Mouse (Mus musculus) embryonic facial prominence, embryonic 14.5 days (tissue): ENCODE measurements at regions not wholly inside any gene's neighbourhood (a gene's known extent, or its start where the extent isn't known, plus 50 kb on each side); places are given as distances from the start of the nearest gene placed in this dataset.
"Not testable (repeated sequence)": the region's sequence is repeated elsewhere in the genome, so short reads cannot be mapped to it uniquely, and the experiment has no call there.

ENCODE experiments used
- ATAC-seq: fragments of 200-750 bp; cut with Nextera tagmentation; 2 replicates; pipeline ENCODE4 v1.8.0; 2017; ENCODE audit warnings: low read depth, moderate number of reproducible peaks, moderate TSS enrichment
- DNase-seq: peaks from one replicate; pipeline ENCODE4 v3.0.0-alpha.2; 2015; ENCODE audit warnings: low spot score
- H3K27ac ChIP-seq: fragments of 300-500 bp; sonication (generic); replicated peaks from 2 replicates; pipeline ENCODE4 v1.5.1; 2014; ENCODE audit warnings: low read depth, mild to moderate bottlenecking, low read length, moderate library complexity
- H3K27me3 ChIP-seq: fragments of 300-500 bp; sonication (generic); replicated peaks from 2 replicates; pipeline ENCODE4 v1.6.1; 2014; ENCODE audit warnings: low read length; ENCODE audit not compliant: control insufficient read depth, insufficient read depth
- H3K36me3 ChIP-seq: fragments of 300-500 bp; sonication (generic); 2 replicates; pipeline ENCODE4 v1.6.1; 2014; ENCODE audit warnings: low read length, mixed read lengths; ENCODE audit not compliant: control insufficient read depth, insufficient read depth
- H3K4me1 ChIP-seq: fragments of 300-500 bp; sonication (generic); 2 replicates; pipeline ENCODE4 v1.6.1; 2014; ENCODE audit warnings: antibody characterized with exemption, low read length; ENCODE audit not compliant: control insufficient read depth, insufficient read depth
- H3K4me2 ChIP-seq: fragments of 300-500 bp; sonication (generic); 2 replicates; pipeline ENCODE4 v1.6.1; 2014; ENCODE audit warnings: low read depth, mild to moderate bottlenecking, low read length, moderate library complexity, mixed read lengths
- H3K4me3 ChIP-seq: fragments of 300-500 bp; sonication (generic); 2 replicates; pipeline ENCODE4 v1.5.1; 2014; ENCODE audit warnings: low read depth, mild to moderate bottlenecking, low read length
- H3K9ac ChIP-seq: fragments of 300-500 bp; sonication (generic); 2 replicates; pipeline ENCODE4 v1.6.1; 2014; ENCODE audit warnings: low read depth, mild to moderate bottlenecking, low read length, moderate library complexity, mixed read lengths
- H3K9me3 ChIP-seq: fragments of 300-500 bp; sonication (generic); 2 replicates; pipeline ENCODE4 v1.6.1; 2016; ENCODE audit warnings: low read length; ENCODE audit not compliant: control insufficient read depth
- WGBS: fragments of 180-500 bp; shearing (Covaris S2); extraction: QIAGEN DNeasy Blood & Tissue Kit; methylation state at CpG from one replicate; pipeline ENCODE4 v1.1.7; 2014; 5-methylcytosine and 5-hydroxymethylcytosine counted together

DNA sequence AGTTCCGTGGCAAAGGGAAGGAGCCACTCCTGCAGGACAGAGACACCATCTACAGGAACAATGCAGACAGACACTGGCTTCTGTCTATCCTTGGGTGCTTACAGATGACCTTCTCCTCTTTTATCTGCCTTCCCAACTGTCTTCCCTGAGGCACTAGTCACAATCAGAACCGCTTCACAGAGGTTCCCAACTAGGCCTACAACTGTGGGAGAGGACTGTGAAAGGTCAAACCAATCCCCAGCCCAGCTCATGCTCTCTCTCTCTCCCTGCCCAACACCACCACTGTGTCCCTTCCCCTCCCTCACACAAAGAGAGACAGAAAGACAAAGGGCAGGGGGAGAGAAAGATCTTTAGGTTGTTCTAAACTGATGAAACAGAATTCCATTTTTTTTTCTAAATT lies 61.3 kb downstream of the Tmem17 start:
- ATAC-seq (no peak), DNase-seq (no peak)
- WGBS, result 41% methylated on average over 2 of the region's 2 CpGs
- Histone ChIP-seq H3K9ac (no peak overlapping the region), H3K4me3 (no peak overlapping the region), H3K9me3 (no peaks in the 10 kb centered on the region), H3K36me3 (no peaks in the 10 kb centered on the region), H3K4me1 (no peaks in the 10 kb centered on the region), H3K27ac (no peak overlapping the region), H3K27me3 (no peaks in the 10 kb centered on the region), H3K4me2 (no peak overlapping the region)

DNA sequence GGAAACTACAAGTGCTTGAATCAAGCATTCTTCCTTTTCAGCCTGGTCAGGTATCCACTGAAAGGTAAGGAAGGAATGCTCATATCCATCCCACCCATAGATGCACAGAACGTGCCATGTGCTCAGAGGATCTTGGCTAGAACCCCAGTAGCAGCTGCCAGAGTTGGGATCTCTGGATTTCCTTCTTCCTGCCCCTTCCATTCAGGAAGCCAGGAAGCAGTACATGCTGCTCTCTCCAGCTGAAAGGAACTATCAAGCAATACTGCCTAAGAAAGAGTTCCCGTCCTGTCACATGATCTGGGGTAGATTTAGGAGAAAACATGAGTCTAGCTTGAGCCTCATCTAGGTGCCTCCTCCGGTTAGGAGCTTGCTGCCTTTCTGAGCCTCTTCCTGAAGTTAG lies 61.9 kb downstream of the Tmem17 start:
- Histone ChIP-seq H3K4me3 (no peak overlapping the region), H3K9ac (no peak overlapping the region), H3K4me2 (no peak overlapping the region), H3K27ac (no peak overlapping the region), H3K36me3 (no peaks in the 10 kb centered on the region), H3K9me3 (no peaks in the 10 kb centered on the region), H3K4me1 (no peaks in the 10 kb centered on the region), H3K27me3 (no peaks in the 10 kb centered on the region)
- no peak for DNase-seq
- no peak for ATAC-seq
- 69% methylated on average over 3 of the region's 3 CpGs for WGBS

DNA sequence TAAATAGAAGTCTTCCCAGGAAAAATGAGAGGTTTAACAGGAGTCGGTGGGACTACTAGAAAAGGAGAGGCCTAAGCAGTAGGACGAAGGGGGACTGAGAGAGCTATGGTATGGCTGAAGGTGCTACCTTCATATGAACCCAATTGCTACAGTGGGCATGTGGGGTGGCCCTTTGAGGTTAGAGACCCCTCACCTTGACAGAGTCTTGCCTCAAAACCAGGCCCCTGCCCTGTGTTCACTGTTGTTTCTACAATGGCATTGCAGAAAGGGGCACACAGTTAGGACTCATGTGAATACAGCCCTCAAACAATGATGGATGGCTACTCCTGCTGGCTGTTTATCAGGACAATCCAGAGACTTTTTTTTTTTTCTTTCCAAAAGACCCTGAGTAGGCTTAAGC lies 62.6 kb downstream of the Tmem17 start:
- WGBS, result 89% methylated on average over 2 of the region's 2 CpGs
- H3K4me1 ChIP-seq, result no peaks in the 10 kb centered on the region
- DNase-seq (no peak), ATAC-seq (no peak)
- H3K9me3 ChIP-seq, result no peaks in the 10 kb centered on the region
- H3K36me3 ChIP-seq, result no peaks in the 10 kb centered on the region
- no peak overlapping the region for H3K4me3 ChIP-seq
- H3K4me2 ChIP-seq, result no peak overlapping the region
- H3K27me3 ChIP-seq, result no peaks in the 10 kb centered on the region
- no peak overlapping the region for H3K27ac ChIP-seq
- no peak overlapping the region for H3K9ac ChIP-seq

DNA sequence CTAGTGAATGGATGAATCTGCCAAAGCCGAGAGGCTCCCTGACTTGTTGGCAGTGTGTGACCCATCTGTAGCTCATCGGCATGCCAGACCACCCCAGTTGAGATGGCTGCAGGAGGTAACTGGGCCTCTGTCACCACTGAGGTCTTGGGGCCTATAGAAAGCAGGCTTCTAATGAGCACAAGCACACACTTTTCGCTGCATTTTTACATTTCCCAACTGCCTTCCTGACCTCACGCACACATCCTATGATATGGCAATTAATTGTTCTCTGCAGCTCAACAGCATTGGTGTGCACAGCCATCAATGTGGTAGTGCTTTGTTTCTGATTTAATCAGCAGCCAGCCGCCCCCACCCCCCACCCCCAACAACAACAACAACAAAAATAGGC lies 72.2 kb downstream of the Tmem17 start:
- 31% methylated on average over 5 of the region's 5 CpGs for WGBS
- H3K4me3 ChIP-seq, result peak overlapping the region; percentile 13; the same call in 1 of the 2 replicates

DNA sequence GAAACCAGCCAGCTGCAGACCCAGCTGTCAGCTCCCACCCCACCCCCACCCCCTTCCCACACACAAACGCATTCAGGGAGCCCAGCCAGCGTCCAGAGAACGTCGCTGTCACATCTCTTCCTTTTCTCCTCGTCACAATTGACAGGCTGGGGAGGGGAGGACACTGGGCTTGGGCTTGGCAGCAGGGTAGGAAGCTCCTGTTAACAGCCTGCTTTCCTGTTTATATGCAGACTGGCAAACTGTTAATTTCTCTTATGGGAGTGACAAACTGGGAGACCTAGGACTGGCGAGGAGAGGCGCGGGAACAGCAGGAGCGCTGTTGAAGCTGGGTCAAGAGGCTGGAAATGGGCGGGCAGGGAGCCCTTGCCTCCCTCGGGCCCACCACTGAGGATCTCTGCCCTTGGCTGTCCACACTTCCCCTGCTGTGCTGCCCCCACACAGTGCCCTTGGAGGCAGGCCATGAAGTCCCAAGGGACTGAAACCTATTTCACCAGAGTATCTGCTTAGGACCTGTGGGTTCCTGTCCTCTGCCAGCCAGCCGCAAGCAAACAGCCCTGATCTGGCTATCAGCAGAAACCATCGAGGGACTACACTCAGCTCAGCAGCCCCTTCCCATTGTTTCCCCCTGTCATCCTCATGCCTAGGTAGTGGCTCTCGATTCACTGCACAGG lies 72.7 kb downstream of the Tmem17 start:
- 11% methylated on average over 14 of the region's 14 CpGs for WGBS
- H3K27me3 ChIP-seq, result no peaks in the 10 kb centered on the region
- peak overlapping the region; percentile 67 for H3K27ac ChIP-seq
- H3K4me2 ChIP-seq, result peak overlapping the region; percentile 39
- ATAC-seq (peak; percentile 60), DNase-seq (peak; percentile 82)
- peak overlapping the region; percentile 19; the same call in 1 of the 2 replicates for H3K9ac ChIP-seq
- H3K36me3 ChIP-seq, result no peaks in the 10 kb centered on the region
- H3K9me3 ChIP-seq, result no peaks in the 10 kb centered on the region
- H3K4me1 ChIP-seq, result peaks cover 28% of the 10 kb centered on the region
- peak overlapping the region; percentile 13; the same call in 1 of the 2 replicates for H3K4me3 ChIP-seq

More for the DNA sequence above, 72.2 kb downstream of the Tmem17 start:
- Histone ChIP-seq H3K9ac (peak overlapping the region; percentile 19; the same call in 1 of the 2 replicates), H3K36me3 (no peaks in the 10 kb centered on the region), H3K27me3 (no peaks in the 10 kb centered on the region), H3K9me3 (no peaks in the 10 kb centered on the region), H3K27ac (no peak overlapping the region), H3K4me1 (peaks cover 28% of the 10 kb centered on the region), H3K4me2 (peak overlapping the region; percentile 39)
- ATAC-seq (no peak), DNase-seq (peak; percentile 33)

DNA sequence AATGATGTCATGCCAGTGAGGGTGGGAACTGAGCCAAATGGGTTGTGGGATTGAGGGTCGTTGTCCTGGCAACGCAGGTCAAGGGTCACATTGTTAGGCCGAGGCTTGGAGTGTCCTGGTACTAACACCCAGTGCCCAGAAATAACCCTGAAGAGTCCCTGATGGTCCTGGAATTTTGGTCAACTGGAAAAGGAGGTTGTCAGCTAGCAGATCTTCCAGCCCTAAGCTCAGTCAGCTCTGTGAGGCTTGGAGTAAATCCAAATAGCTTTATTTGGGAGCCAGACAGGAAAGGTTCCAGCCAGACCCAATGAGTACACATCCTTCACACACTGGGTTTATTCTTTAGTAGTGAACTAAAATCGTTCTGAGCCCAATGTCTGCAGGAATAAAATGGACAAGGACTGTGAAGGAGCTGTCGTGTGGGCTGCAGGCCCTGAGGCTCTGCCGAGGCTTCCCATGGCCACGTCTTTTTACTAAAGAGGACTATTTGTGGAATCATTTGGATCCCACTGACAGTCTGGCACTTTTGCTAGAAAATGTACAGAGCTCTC lies 75.9 kb downstream of the Tmem17 start:
- H3K27ac ChIP-seq, result peak overlapping the region; percentile 70
- no peak overlapping the region for H3K9ac ChIP-seq
- H3K27me3 ChIP-seq, result no peaks in the 10 kb centered on the region
- ATAC-seq, result peak; percentile 13
- no peaks in the 10 kb centered on the region for H3K36me3 ChIP-seq
- peak; percentile 66 for DNase-seq
- no peak overlapping the region for H3K4me2 ChIP-seq
- H3K4me3 ChIP-seq, result no peak overlapping the region
- no peaks in the 10 kb centered on the region for H3K9me3 ChIP-seq
- 36% methylated on average over 7 of the region's 7 CpGs for WGBS
- peaks cover 28% of the 10 kb centered on the region for H3K4me1 ChIP-seq

DNA sequence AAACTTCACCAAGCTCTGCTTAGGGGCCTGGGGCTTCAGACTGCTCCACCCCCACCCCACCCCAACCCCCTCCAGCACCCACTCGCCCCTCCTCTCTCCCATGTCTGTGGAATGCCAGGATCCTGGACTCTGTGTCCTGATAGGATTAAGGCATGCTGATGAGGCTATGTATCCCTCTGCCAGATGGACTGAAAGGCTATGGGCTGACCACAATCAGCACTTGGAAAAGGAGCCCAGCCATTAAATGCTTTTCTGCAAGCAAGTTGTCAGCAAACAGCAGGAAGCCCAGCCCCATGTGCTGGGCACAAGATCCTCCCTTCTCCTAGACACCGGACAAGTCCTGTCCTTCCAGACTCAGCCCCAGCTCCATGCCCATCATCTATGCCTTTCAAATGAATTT lies 76.7 kb downstream of the Tmem17 start:
- 39% methylated on average over 2 of the region's 2 CpGs for WGBS
- Histone ChIP-seq H3K9ac (no peak overlapping the region), H3K27ac (peak overlapping the region; percentile 70), H3K27me3 (no peaks in the 10 kb centered on the region), H3K4me2 (no peak overlapping the region), H3K4me1 (peaks cover 28% of the 10 kb centered on the region), H3K4me3 (no peak overlapping the region), H3K9me3 (no peaks in the 10 kb centered on the region), H3K36me3 (no peaks in the 10 kb centered on the region)
- DNase-seq, result peak; percentile 57
- ATAC-seq, result peak; percentile 60; the same call in 1 of the 2 replicates

DNA sequence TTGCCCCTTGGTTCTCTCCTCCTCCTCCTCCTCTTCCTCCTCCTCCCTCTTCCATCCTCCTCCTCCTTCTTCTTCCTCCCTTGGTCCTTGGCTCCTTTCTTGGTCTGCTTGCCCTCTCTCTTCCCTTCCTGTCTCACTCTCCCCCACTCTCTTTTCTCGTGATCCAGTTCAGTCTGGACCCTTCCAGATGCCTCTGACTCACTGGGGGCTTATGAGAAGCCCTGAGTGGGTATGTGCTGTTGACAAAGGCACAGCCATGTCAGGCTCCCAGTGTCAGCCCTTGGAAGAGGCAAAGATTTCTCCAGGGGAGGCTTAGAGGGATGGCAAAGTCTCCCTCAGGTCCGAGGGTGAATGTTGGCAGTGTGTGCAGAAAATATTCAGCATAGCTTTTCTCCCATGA lies 78.0 kb downstream of the Tmem17 start:
- no peak for ATAC-seq
- WGBS, result 50% methylated on average over 2 of the region's 2 CpGs

DNA sequence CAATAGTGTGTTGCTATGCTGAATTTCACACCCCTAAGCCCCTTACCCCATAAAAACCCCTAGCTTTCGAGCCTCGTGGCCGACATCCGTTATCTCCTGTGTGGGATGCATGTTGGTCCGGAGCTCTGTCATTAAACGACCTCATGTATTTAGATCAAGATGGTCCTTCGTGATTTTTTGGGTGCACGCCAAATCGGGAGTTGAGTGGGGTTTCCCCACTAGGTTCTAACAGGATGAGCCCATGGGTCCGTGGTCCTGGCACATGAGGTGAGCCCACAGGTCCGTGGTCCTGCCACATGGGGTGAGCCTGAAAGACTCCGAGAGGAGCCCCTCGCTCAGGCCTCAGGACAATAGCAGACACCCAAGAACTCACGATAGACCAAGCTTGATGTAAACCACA lies 79.2 kb downstream of the Tmem17 start:
- not testable (repeated sequence) for H3K36me3 ChIP-seq, H3K27ac ChIP-seq, H3K9me3 ChIP-seq, H3K4me3 ChIP-seq, H3K9ac ChIP-seq, ATAC-seq, H3K4me2 ChIP-seq, H3K27me3 ChIP-seq, DNase-seq
- WGBS, result 85% methylated on average over 14 of the region's 14 CpGs
- H3K4me1 ChIP-seq, result peaks cover 18% of the 10 kb centered on the region; the same call in 1 of the 2 replicates

More for the DNA sequence above, 78.0 kb downstream of the Tmem17 start:
- H3K27me3 ChIP-seq, result no peaks in the 10 kb centered on the region
- no peak overlapping the region for H3K4me2 ChIP-seq
- H3K27ac ChIP-seq, result no peak overlapping the region
- no peaks in the 10 kb centered on the region for H3K9me3 ChIP-seq
- no peaks in the 10 kb centered on the region for H3K36me3 ChIP-seq
- H3K9ac ChIP-seq, result no peak overlapping the region
- H3K4me3 ChIP-seq, result no peak overlapping the region
- peaks cover 18% of the 10 kb centered on the region for H3K4me1 ChIP-seq
- DNase-seq, result no peak
